Mouse (Mus musculus) layer of hippocampus, adult 8-10 months (tissue): ENCODE measurements around the gene Zfp605. TPM values are rescaled to one million over a fixed set of nuclear protein-coding genes. Genes with fewer than 3 reads are reported as not detected.
"Not testable (repeated sequence)": the region's sequence is repeated elsewhere in the genome, so short reads cannot be mapped to it uniquely, and the experiment has no call there.

Experiments
- DNase-seq, 2 experiments: peaks; one replicate each; pipeline ENCODE4 v3.0.0; 2022; ENCODE audit warnings: low spot score in 2 of 2
- total RNA-seq, 4 experiments: library from RNA; stranded (reverse); gene quantifications; 2 replicates each; pipeline ENCODE4 v1.2.4; 2022

The Zfp605 gene
- total RNA-seq, 4 experiments from 2014 or later: 14.4 to 18.4 (median 16.9) TPM

GRCm38 (mm10) chr5:110106901-110107564, 2.9 kb upstream of the Zfp605 start:
- DNase-seq: peak; percentile 46 to 57

DNA sequence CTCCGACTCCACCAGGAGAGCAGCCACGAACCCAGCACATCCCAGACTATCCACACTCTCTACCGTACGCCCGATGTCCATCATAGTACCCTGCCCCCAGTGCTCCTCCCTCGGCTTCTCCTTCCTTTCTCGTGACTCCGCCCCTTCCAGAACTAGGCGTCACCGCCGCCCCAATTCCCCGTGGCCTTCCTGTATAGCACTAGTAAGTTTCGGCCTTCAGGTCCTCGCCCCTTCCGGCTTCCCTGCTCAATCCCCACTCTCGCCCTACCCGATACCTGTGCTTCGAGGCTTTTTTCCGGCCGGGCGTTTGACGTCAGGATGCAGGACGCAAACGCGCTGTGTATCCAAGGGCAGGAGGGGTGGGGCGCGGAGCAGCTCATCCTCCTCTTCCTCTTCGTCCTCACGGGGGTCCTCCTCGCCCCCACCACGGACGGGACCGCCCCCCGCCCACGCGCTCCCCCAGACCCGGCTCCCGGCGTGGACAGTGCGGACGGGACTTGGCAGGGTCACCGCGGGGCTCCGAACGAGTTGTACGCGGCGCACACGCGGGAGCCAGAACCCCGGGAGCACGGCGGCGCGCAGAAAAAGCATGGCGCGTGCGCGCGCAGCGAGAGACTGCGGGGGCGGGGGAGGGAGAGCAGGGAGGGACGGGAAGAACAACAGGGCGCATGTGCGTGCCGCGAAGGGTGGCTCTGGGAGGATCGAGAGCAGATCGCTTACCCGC, 2.1 kb upstream of the Zfp605 start, which contains the start of gene Gtpbp6:
Gene Gtpbp6 (minus strand): TSS at position 617 of the 724 bp plus-strand sequence.
- peak; percentile 94 to 95 for DNase-seq

- no peak for DNase-seq
Observed at GRCm38 (mm10) chr5:110108305-110108628, 1.6 kb upstream of the Zfp605 start.

- not testable (repeated sequence) for DNase-seq
Observed at GRCm38 (mm10) chr5:110122380-110122779, 12.5 kb downstream of the Zfp605 start.

GRCm38 (mm10) chr5:110135293-110136086, 25.6 kb downstream of the Zfp605 start, which contains the start of gene Chfr:
TSS of gene Chfr (plus strand) at chr5:110135842.
- DNase-seq: peak; percentile 98 to 100

DNA sequence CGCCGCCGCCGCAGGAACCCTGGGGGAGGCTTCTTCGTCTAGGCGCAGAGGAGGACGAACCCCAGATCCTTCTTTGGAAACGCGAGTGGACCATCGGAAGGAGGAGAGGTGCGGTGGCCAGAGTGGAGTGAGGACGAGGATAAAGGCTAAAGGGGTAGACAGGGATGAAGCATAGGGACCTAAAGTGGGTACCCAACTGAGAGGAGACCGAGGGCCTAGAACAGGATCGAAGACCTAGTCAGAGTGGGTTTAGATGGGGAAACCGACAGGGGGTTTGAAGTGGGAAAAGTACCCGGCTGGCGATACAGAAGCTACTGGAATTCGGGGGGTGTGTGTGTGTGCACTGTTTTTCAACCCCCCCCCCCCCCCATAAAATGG, 26.2 kb downstream of the Zfp605 start:
- no peak for DNase-seq

DNA sequence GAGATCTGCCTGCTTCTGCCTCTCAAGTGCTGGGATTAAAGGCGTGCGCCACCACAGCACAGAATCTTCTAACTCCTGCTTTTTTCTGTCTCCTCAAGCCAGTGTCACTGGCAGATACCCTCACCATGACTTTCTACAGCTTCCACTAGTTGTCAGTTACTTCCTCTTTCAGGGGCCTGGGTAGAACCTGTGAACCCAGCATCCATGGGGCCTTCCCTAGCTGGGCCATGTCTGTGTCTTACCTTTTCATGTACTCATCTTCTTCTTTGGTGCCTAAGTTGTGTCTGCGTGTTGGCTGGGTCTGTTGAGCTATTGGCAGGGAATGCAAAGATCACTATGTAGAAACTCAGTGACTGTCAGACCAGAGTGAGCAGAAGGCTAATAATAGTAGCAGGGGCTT, 27.9 kb downstream of the Zfp605 start:
- no peak for DNase-seq

DNA sequence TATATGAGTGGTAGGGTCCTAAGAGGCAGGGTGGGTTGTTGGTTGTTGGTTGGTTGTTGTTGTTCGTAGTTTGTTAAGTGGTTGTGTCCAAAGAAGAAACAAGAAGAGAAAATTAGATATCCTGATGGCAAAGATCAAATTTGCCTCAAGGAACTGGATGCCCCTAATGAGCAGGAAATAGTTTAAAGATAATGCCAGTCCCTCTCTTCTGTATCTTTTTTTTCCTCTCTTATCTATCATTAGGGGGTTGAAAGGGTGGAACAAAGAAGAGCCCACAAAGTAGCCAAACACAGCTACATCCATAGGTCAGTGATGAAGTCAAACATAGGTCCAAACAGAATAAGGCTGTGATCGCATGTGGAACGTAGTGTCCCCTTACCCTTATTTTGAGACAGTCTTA, 29.4 kb downstream of the Zfp605 start:
- DNase-seq: no peak

DNA sequence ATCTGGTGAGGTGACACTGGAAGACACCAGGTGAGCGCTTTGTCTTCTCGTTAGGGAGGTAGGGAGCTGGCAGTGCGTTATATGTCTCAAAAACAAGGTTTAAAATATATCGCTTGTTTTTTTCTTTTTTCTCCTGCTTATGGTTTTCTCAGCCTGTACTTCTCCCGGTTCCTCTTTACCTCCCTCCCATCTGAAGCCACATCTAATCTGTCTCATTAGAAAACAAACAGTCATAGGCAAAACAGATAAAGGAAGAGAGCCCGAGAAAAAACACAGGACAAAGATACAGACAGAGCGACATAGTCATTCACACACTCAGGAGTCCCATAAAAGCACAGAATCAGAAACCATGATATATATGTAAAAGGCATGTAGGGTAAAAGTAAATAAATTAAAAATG, 30.5 kb downstream of the Zfp605 start:
- no peak for DNase-seq

DNA sequence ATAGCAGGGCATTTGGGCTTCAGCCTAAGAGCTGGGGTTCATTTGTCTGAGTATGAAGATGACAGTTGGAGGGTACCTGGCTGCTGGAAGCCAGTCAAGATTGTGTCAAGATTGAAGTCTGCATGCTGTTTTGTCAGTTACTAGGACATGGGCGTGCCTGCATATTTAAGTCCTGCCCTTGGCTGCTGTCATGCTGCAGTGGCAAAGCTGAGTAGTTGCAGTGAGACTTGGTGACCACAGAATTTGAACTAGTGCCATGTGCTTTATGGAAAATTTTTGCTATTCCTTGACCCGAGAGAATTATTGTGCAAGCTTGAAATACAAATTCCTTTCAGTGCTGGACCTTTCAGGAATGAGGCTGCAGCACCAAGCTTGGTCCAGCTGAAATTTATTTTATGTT, 32.4 kb downstream of the Zfp605 start:
- no peak for DNase-seq

GRCm38 (mm10) chr5:110143007-110143406, 33.1 kb downstream of the Zfp605 start:
- DNase-seq: no peak

DNA sequence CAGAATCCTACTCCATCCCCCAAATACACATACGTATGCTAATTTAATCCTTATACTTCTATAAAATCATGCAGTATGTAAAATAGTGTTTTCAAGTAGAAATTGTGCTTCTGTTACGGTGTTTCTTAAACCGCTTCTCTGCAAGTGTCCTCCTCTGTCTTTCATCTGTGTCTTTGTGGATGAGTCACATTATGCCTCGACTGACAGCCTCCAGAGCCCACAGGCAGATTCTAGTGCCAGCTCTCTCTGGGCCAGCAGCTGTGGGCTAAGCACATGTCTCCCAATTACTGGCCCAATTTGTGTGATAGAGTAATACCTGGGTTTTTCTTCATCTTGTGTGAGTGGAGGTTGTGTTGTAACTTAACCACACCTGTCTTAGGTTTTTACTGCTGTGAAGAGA, 59.5 kb downstream of the Zfp605 start:
- DNase-seq: no peak

DNA sequence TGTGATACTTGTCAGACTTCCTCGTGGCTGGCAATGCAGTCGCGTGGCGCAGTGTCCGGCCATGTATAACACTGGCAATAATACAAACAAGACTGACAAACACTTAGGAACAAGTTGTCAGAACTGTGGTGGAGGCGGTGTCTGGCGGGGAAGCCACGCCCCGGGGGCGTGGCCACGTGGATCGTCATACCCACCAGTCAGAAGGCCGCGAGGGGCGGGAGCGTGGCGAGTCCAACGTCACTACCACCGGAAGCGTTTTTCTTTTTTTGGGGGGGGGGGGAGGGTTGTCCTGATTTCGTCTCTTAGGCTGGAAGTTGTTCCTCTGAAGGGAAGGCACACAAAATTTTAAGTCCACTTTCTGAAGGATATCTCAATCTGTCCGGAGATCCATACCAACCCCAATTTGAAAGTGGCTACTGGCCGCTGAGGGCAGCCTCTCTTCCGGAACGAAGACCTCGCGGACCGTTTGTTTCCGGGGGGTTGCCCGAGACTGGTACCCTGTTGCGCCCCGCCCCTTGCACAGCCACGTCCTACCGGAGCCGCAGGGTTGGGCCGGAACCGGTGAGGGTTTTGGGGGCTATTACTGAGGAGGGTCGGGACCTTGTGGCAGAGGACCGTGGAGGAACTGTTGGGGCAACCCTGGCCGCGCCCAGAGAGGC, 66.6 kb downstream of the Zfp605 start, which contains the start of gene Golga3:
Gene Golga3 (plus strand): TSS at position 340 of the 659 bp plus-strand sequence.
- DNase-seq: peak; percentile 85 to 89

DNA sequence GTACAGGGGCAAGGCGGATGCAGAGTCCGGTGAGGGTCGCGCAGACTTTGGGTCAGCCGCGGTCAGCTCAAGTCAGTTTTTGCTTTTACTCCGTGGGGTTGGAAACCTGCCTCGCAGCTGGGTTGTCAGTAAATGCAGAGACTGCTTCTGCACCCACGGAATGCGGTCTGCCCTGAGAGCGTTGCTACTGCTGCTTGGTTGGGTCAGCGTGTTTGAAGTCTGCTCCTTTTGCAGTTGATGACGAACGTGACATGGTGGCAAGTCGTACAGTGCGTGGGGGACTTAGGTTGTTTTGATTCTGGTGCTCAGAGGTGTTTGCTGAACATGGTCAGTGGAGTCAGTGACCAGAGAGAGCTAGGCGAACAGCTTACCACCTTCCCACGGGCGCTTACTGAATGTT, 67.1 kb downstream of the Zfp605 start:
- DNase-seq: no peak

DNA sequence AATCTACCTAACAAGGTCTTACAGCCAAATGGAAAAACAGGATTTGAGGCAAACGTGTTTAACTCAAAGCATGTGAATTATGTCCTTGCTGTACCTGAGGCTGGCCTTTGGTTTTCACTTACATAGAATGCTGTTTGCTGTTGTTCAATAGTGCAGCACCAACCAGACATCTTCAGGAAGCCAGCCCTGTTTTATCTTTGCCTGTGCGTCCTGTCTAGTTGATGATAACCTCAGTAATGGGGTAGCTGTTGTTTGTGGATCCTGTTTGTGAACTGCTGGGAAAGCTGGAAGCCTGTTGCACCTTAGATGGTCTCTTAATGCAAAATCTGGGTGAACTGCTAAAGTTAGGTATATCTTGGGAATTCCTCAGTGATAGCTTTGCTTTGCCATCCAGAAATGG, 68.7 kb downstream of the Zfp605 start:
- DNase-seq: no peak

Other genes with a start within 250 kb of the Zfp605 start
- gene Gm15446, start 186.7 kb upstream of the Zfp605 start, total RNA-seq: 10 to 100 TPM; 36.1 to 51.0 (median 44.2) TPM
- 10 to 100 TPM; 50.8 to 76.7 (median 63.9) TPM for gene Zfp932, start 113.6 kb upstream of the Zfp605 start, total RNA-seq
- 10 to 100 TPM in 2 of 4 experiments, 1 to 10 TPM in 2; 4.8 to 15.5 (median 11.4) TPM for gene Gm17655, start 37.6 kb upstream of the Zfp605 start, total RNA-seq
- gene Gm35315, start 15.7 kb upstream of the Zfp605 start, total RNA-seq: 1 to 10 TPM in 1 of 4 experiments, under 1 TPM in 3; 0.35 to 1.0 (median 0.68) TPM
- gene Plcxd1, start 10.1 kb upstream of the Zfp605 start, total RNA-seq: 1 to 10 TPM; 4.7 to 7.2 (median 5.7) TPM
- gene Gtpbp6, start 1.9 kb upstream of the Zfp605 start, total RNA-seq: 10 to 100 TPM; 83.8 to 92.2 (median 89.3) TPM
- 10 to 100 TPM; 46.2 to 67.9 (median 48.7) TPM for gene Chfr, start 25.8 kb downstream of the Zfp605 start, total RNA-seq
- 10 to 100 TPM; 49.5 to 52.7 (median 50.6) TPM for gene Golga3, start 66.6 kb downstream of the Zfp605 start, total RNA-seq
- 10 to 100 TPM; 37.4 to 49.0 (median 41.3) TPM for gene Ankle2, start 120.9 kb downstream of the Zfp605 start, total RNA-seq
- 10 to 100 TPM; 52.1 to 57.2 (median 54.9) TPM for gene Pgam5, start 159.8 kb downstream of the Zfp605 start, total RNA-seq
- gene Pxmp2, start 176.1 kb downstream of the Zfp605 start, total RNA-seq: 1 to 10 TPM; 8.3 to 9.5 (median 8.8) TPM
- 1 to 10 TPM; 1.4 to 2.2 (median 2.1) TPM for gene Pole, start 176.2 kb downstream of the Zfp605 start, total RNA-seq
- gene P2rx2, start 233.1 kb downstream of the Zfp605 start, total RNA-seq: under 1 TPM in 3 of 4 experiments, not detected in 1; 0.21 to 0.39 (median 0.27) TPM
- not detected for gene Lrcol1, start 234.6 kb downstream of the Zfp605 start, total RNA-seq